Mouse (Mus musculus): ENCODE results near the gene Rfx1.

GRCm38 (mm10) chr8:84069169-84069568, 2.5 kb downstream of the Rfx1 start:
- TF ChIP-seq CTCF (IDR thresholded peaks at IDR 0.05; ENCODE audit: low read depth, low read length) (no peak), GATA1 (IDR thresholded peaks at IDR 0.05; ENCODE audit: borderline replicate concordance, low read length) (no peak)

All from G1E (cell line).